In genomic region chr8:95700282-95700681, GRCm38 (mm10) we compare ENCODE assay signal across 9 mouse cellular contexts. TPM values are rescaled to one million over a fixed set of nuclear protein-coding genes. Genes with fewer than 3 reads are reported as not detected.
DNase-seq lines count a peak whose midpoint lies in the region; ATAC-seq and TF ChIP-seq lines count a peak whose summit lies in the region.
"Had no signal": no experiment of that assay in that cellular context is flagged by ENCODE, and none has a peak within 500 bp of the region (broad histone marks: within the 10 kb centered on the region; RNA-seq: fewer than 3 reads in every experiment).

No protein-coding gene starts in this region.

- H3K4me3 ChIP-seq in cortical plate, adult 2 months (ENCODE audit: insufficient read depth, low read length), result no peak overlapping the region
- H3K4me3 ChIP-seq in neural tube, embryonic 12.5 days, result no peak overlapping the region
- H3K4me3 ChIP-seq in heart, embryonic 11.5 days (ENCODE audit: low read depth, low read length), result no peak overlapping the region
- H3K4me3 ChIP-seq in kidney, adult 2 months (ENCODE audit: insufficient read depth, low read depth, low read length), result no peak overlapping the region

- DNase-seq in NIH3T3 (ENCODE audit: low read depth), result peak; percentile 28
- DNase-seq in layer of hippocampus, adult 18-20 months (ENCODE audit: low spot score in 2 of 2), result peak; percentile 82 to 95
- no peak for DNase-seq in adrenal gland, postnatal 4 days (ENCODE audit: low spot score in 2 of 2)
- no peak for DNase-seq in kidney, adult 2 months
- no peak for DNase-seq in lung, postnatal 4 days
- DNase-seq: heart, postnatal 36 days had no signal

- peak overlapping the region; percentile 90 for H3K27ac ChIP-seq in cortical plate, adult 2 months (ENCODE audit: insufficient read depth, low read length)
- H3K27ac ChIP-seq in neural tube, embryonic 12.5 days, result no peak overlapping the region
- H3K27ac ChIP-seq in heart, embryonic 11.5 days (ENCODE audit: low read depth, low read length), result no peak overlapping the region
- H3K27ac ChIP-seq in kidney, adult 2 months (ENCODE audit: insufficient read depth, low read depth, low read length), result no peak overlapping the region

- TF ChIP-seq POLR2A in cortical plate, adult 2 months (IDR thresholded peaks at IDR 0.05; ENCODE audit: extremely low read depth, insufficient read depth, low read length), result peak; percentile 71
- no peak for TF ChIP-seq POLR2A in kidney, adult 2 months (IDR thresholded peaks at IDR 0.05; ENCODE audit: low read depth, low read length)

- peaks cover 3% of the 10 kb centered on the region; the same call in 1 of the 2 replicates for H3K27me3 ChIP-seq in neural tube, embryonic 12.5 days (replicated peaks)
- H3K27me3 ChIP-seq in heart, embryonic 11.5 days (ENCODE audit: control insufficient read depth, insufficient read depth, low read length), result peaks cover 19% of the 10 kb centered on the region; the same call in 1 of the 2 replicates
- no peaks in the 10 kb centered on the region for H3K27me3 ChIP-seq in kidney, adult 2 months (replicated peaks; ENCODE audit: control insufficient read depth, insufficient read depth, low read length)

- WGBS in neural tube, embryonic 12.5 days, result 41% methylated on average over 9 of the region's 9 CpGs
- 80% methylated on average over 9 of the region's 9 CpGs for WGBS in heart, embryonic 11.5 days (ENCODE audit: insufficient replicate concordance)
- 52% methylated on average over 9 of the region's 9 CpGs for WGBS in kidney, adult 2 months

- no peak for TF ChIP-seq CTCF in cortical plate, adult 2 months (IDR thresholded peaks at IDR 0.05; ENCODE audit: extremely low read depth, insufficient read depth, low read length)
- TF ChIP-seq CTCF in kidney, adult 2 months (conservative IDR thresholded peaks at IDR 0.05; ENCODE audit: insufficient read depth, insufficient read length, low read depth, low read length), result no peak

- H3K4me2 ChIP-seq in neural tube, embryonic 12.5 days (replicated peaks), result peak overlapping the region; percentile 18; the same call in 1 of the 2 replicates
- no peak overlapping the region for H3K4me2 ChIP-seq in heart, embryonic 11.5 days

- no peaks in the 10 kb centered on the region for H3K9me3 ChIP-seq in neural tube, embryonic 12.5 days
- no peaks in the 10 kb centered on the region for H3K9me3 ChIP-seq in heart, embryonic 11.5 days (replicated peaks; ENCODE audit: control insufficient read depth, low read length)

- no peak for ATAC-seq in neural tube, embryonic 12.5 days (ENCODE audit: low FRiP score, low read depth)
- no peak for ATAC-seq in heart, embryonic 11.5 days (replicated peaks; ENCODE audit: insufficient number of reproducible peaks, low FRiP score, low TSS enrichment)

- peaks cover 17% of the 10 kb centered on the region for H3K4me1 ChIP-seq in cortical plate, adult 2 months (ENCODE audit: control insufficient read depth, insufficient read depth, low read length)
- H3K4me1 ChIP-seq in neural tube, embryonic 12.5 days, result peaks cover 27% of the 10 kb centered on the region
- H3K4me1 ChIP-seq in heart, embryonic 11.5 days (ENCODE audit: control insufficient read depth, insufficient read depth, low read length), result peaks cover 17% of the 10 kb centered on the region
- H3K4me1 ChIP-seq in kidney, adult 2 months (ENCODE audit: control insufficient read depth, insufficient read depth, low read length), result no peaks in the 10 kb centered on the region

- no peaks in the 10 kb centered on the region for H3K36me3 ChIP-seq in neural tube, embryonic 12.5 days
- 0 out of 2 replicates have a peak, but pooled peaks cover 1% of the 10 kb centered on the region for H3K36me3 ChIP-seq in heart, embryonic 11.5 days (ENCODE audit: control insufficient read depth, insufficient read depth, low read length)
- H3K36me3 ChIP-seq in kidney, adult 2 months (ENCODE audit: control insufficient read depth, insufficient read depth, low read length), result no peaks in the 10 kb centered on the region

- no peak overlapping the region for H3K9ac ChIP-seq in neural tube, embryonic 12.5 days
- no peak overlapping the region for H3K9ac ChIP-seq in heart, embryonic 11.5 days (ENCODE audit: low read depth, low read length)

RNA-seq across cellular contexts. Expression of gene Setd6, which starts 15.4 kb away (rescaled TPM):
- 22.9 and 29.1 TPM in 2 replicates for polyA plus RNA-seq in cortical plate, adult 2 months (2012; rRNA removed)
- total RNA-seq in layer of hippocampus, adult 18-20 months (2021), result 10 to 100 TPM; 17.7 to 22.8 TPM
- polyA plus RNA-seq in neural tube, embryonic 12.5 days (2016; fragmentation: Nextera tagmentation; extraction: Ambion mirVana), result 16.6 and 23.0 TPM in 2 replicates
- polyA plus RNA-seq in heart, embryonic 11.5 days (2014; fragmentation: Nextera tagmentation; extraction: Ambion mirVana), result 18.6 and 20.9 TPM in 2 replicates
- total RNA-seq in adrenal gland, postnatal 4 days (2021), result 10 to 100 TPM; 26.0 to 28.7 TPM
- polyA plus RNA-seq in kidney, adult 2 months (2012; rRNA removed), result 11.4 and 11.5 TPM in 2 replicates

RNA-seq across cellular contexts. Expression of gene Ndrg4, which starts 23.5 kb away (rescaled TPM):
- 1,920 and 1,995 TPM in 2 replicates for polyA plus RNA-seq in cortical plate, adult 2 months (2012; rRNA removed)
- total RNA-seq in layer of hippocampus, adult 18-20 months (2021), result 1,000 to 10,000 TPM; 1,366 to 1,373 TPM
- 130 and 145 TPM in 2 replicates for polyA plus RNA-seq in neural tube, embryonic 12.5 days (2016; fragmentation: Nextera tagmentation; extraction: Ambion mirVana)
- 225 and 286 TPM in 2 replicates for polyA plus RNA-seq in heart, embryonic 11.5 days (2014; fragmentation: Nextera tagmentation; extraction: Ambion mirVana)
- total RNA-seq in adrenal gland, postnatal 4 days (2021), result 10 to 100 TPM; 31.5 to 43.8 TPM
- polyA plus RNA-seq in kidney, adult 2 months (2012; rRNA removed), result 20.7 and 21.7 TPM in 2 replicates

Comparison
In these comparisons a context has a peak if more than half of its experiments do, and no peak if none do; other contexts are left out.
1. DNase-seq: peak in NIH3T3 (single experiment) and layer of hippocampus, adult 18-20 months (2 of 2); none in adrenal gland, postnatal 4 days (0 of 2), kidney, adult 2 months (single experiment) and lung, postnatal 4 days (0 of 2).